Comparison of ENCODE assay signal across 1 mouse cellular context in the genomic region with DNA sequence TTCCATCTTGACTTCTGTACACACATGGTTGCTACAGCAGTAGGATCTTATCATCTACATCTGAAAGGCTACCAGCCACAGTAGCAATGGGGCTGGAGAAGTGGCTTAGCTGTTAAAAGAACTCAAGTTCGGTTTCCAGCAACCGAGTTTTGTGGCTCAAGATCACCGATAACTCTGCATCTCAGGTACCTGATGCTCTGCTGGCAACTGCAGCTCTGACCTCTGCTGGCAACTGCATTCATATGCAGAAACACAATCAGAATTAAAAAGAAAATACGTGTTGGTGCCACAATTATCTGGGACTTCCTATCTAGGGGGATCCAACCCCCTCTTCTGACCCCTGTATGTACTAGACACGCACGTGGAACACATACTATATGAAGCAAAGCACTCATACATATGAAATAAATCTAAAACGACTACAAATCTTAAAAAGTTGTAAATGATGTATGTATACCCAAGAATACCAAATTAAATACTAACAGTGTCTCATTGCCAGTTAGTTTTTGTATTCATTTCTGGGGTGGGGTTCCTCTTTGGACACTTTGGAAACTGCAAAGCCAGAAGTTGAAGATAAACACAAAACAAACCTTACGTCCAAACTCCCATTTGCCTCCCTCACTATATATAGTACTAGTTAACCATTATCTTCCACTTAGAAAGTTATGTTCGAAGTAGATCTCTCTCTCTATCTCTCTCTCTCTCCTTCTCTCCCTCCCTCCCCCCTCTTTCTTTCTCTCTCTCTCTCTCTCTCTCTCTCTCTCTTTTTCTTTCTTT.
TF ChIP-seq lines count a peak whose summit lies in the region.

No protein-coding gene starts in this region.

TF ChIP-seq in MEL, 35 proteins besides CTCF, POLR2A, EP300 and RAD21 (continued from another document):
- TF ChIP-seq POLR2AphosphoS5 (IDR thresholded peaks at IDR 0.05; ENCODE audit: borderline replicate concordance, low read depth, low read length) (no peak), MYB (IDR thresholded peaks at IDR 0.05; ENCODE audit: low read depth, low read length) (no peak), SMC3 (IDR thresholded peaks at IDR 0.05; ENCODE audit: low read depth, low read length) (peak; percentile 63), ZC3H11A (IDR thresholded peaks at IDR 0.05; ENCODE audit: low read depth, low read length) (peak; percentile 29; the same call in 1 of the 2 replicates), USF2 (IDR thresholded peaks at IDR 0.05; ENCODE audit: borderline replicate concordance in 1 of 2, insufficient read depth in 1 of 2, low read depth in 1 of 2, low read length in 2 of 2) (no peak)
